ENCODE assay signal across 8 mouse cellular contexts in the genomic region with DNA sequence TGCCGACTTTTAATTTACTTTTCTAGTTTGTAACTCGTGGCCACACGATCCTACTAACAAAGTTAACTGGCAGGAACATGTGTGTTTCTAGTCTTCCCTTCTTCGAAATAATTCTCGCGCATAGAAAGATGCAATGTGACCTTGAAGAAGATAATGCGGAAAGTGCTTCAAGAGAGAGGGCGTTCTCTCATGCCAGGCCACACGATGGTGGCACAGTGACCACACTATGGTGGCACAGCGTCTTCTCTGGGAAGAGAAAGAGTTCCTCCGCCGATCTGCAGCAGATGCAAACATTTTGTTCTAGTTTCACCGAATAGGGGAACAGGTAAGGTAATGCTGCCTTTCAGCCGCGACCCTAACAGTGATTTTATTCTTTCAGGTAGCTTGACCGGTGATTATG.
DNase-seq lines count a peak whose midpoint lies in the region; ATAC-seq and TF ChIP-seq lines count a peak whose summit lies in the region.

No protein-coding gene starts in this region.

- no peak overlapping the region for H3K9ac ChIP-seq in forebrain, embryonic 14.5 days (ENCODE audit: low read length)
- H3K9ac ChIP-seq in liver, embryonic 15.5 days, result no peak overlapping the region

- H3K9me3 ChIP-seq in forebrain, embryonic 14.5 days (replicated peaks; ENCODE audit: control insufficient read depth, low read length), result no peaks in the 10 kb centered on the region
- H3K9me3 ChIP-seq in liver, embryonic 15.5 days (replicated peaks), result no peaks in the 10 kb centered on the region

- no peak for TF ChIP-seq CTCF in gastrocnemius, adult 2 months (IDR thresholded peaks at IDR 0.05)

- intact Hi-C loops in gastrocnemius, adult 2 months (cut with DNase I), result no loop called here

- peak; percentile 30 for ATAC-seq in forebrain, embryonic 14.5 days
- ATAC-seq in liver, embryonic 15.5 days (ENCODE audit: insufficient read depth), result no peak
- no peak for ATAC-seq in megakaryocyte-erythroid progenitor cell, adult 5-6 weeks (replicated peaks; ENCODE audit: low FRiP score, low TSS enrichment, poor library complexity, severe bottlenecking)

- peak overlapping the region; percentile 54 for H3K4me3 ChIP-seq in gastrocnemius, adult 2 months
- peak overlapping the region; percentile 14; the same call in 1 of the 2 replicates for H3K4me3 ChIP-seq in forebrain, embryonic 14.5 days (ENCODE audit: low read depth, low read length)
- no peak overlapping the region for H3K4me3 ChIP-seq in liver, embryonic 15.5 days (replicated peaks)

- no peaks in the 10 kb centered on the region for H3K27me3 ChIP-seq in forebrain, embryonic 14.5 days (replicated peaks; ENCODE audit: control insufficient read depth, insufficient read depth, low read length)
- no peaks in the 10 kb centered on the region for H3K27me3 ChIP-seq in liver, embryonic 15.5 days

- no peak for DNase-seq in gastrocnemius, adult 2 months
- DNase-seq in gastrocnemius, postnatal 10 days, result no peak
- peak; percentile 8 for DNase-seq in 416B (ENCODE audit: low read depth)
- DNase-seq in forebrain, embryonic 14.5 days (ENCODE audit: low spot score), result peak; percentile 13
- no peak for DNase-seq in testis, postnatal 10 days (ENCODE audit: low spot score)
- no peak for DNase-seq in adrenal gland, adult 2 months

- H3K4me1 ChIP-seq in forebrain, embryonic 14.5 days (ENCODE audit: control insufficient read depth, insufficient read depth, low read length), result peaks cover 4% of the 10 kb centered on the region; the same call in 1 of the 2 replicates
- H3K4me1 ChIP-seq in liver, embryonic 15.5 days (replicated peaks), result no peaks in the 10 kb centered on the region

- peak overlapping the region; percentile 46 for H3K4me2 ChIP-seq in forebrain, embryonic 14.5 days (ENCODE audit: low read length)
- H3K4me2 ChIP-seq in liver, embryonic 15.5 days, result peak overlapping the region; percentile 52

- no peaks in the 10 kb centered on the region for H3K36me3 ChIP-seq in forebrain, embryonic 14.5 days (ENCODE audit: control insufficient read depth, insufficient read depth, low read length)
- H3K36me3 ChIP-seq in liver, embryonic 15.5 days (replicated peaks), result no peaks in the 10 kb centered on the region

- WGBS in forebrain, embryonic 14.5 days, result 52% methylated on average over 16 of the region's 16 CpGs
- WGBS in liver, embryonic 15.5 days (ENCODE audit: insufficient replicate concordance), result 37% methylated on average over 16 of the region's 16 CpGs

- no peak overlapping the region for H3K27ac ChIP-seq in gastrocnemius, adult 2 months
- H3K27ac ChIP-seq in forebrain, embryonic 14.5 days (ENCODE audit: low read depth, low read length), result no peak overlapping the region
- H3K27ac ChIP-seq in liver, embryonic 15.5 days (replicated peaks), result no peak overlapping the region

Comparison
In these comparisons a context has a peak if more than half of its experiments do, and no peak if none do; other contexts are left out.
1. DNase-seq: peak in 416B (single experiment) and forebrain, embryonic 14.5 days (single experiment); none in gastrocnemius, adult 2 months (single experiment), gastrocnemius, postnatal 10 days (single experiment), testis, postnatal 10 days (single experiment) and adrenal gland, adult 2 months (single experiment).